Mouse (Mus musculus): ENCODE measurements around the gene Clec16a. TPM values are rescaled to one million over a fixed set of nuclear protein-coding genes. Genes with fewer than 3 reads are reported as not detected.

Gene Clec16a
- total and polyA plus RNA-seq, 3 experiments = 20.0 to 24.2 (median 20.5) TPM

- H3K27ac ChIP-seq (ENCODE audit: insufficient read depth, low read depth) = peak overlapping the region; percentile 97
- TF ChIP-seq NELFE (IDR thresholded peaks at IDR 0.05; ENCODE audit: low read depth, low read length) (peak; percentile 24; the same call in 1 of the 2 replicates), ZC3H11A (IDR thresholded peaks at IDR 0.05; ENCODE audit: low read depth, low read length) (no peak), USF2 (conservative IDR thresholded peaks at IDR 0.05; ENCODE audit: low read depth, low read length) (no peak), MAX (IDR thresholded peaks at IDR 0.05; ENCODE audit: low read length) (no peak; the same call in none of the 2 replicates), NRF1 (IDR thresholded peaks at IDR 0.05; ENCODE audit: low read depth, low read length) (0 out of 2 replicates have a peak, but pooled peaks have one; percentile 28), MAFK (IDR thresholded peaks at IDR 0.05; ENCODE audit: insufficient replicate concordance, low read length) (peak; percentile 88), RCOR1 (conservative IDR thresholded peaks at IDR 0.05; ENCODE audit: low read depth, low read length) (peak; percentile 90), SIN3A (IDR thresholded peaks at IDR 0.05; ENCODE audit: low read length) (peak; percentile 92), MXI1 (IDR thresholded peaks at IDR 0.05; ENCODE audit: low read depth, low read length) (no peak; the same call in 1 of the 2 replicates), GABPA (IDR thresholded peaks at IDR 0.05; ENCODE audit: insufficient replicate concordance, low read depth, low read length) (no peak), JUN (IDR thresholded peaks at IDR 0.05; ENCODE audit: insufficient read depth, low read depth, low read length) (peak; percentile 69; the same call in 1 of the 2 replicates), KAT2A (IDR thresholded peaks at IDR 0.05; ENCODE audit: insufficient replicate concordance, low read length) (0 out of 2 replicates have a peak, but pooled peaks have one; percentile 54), MYC (IDR thresholded peaks at IDR 0.05; ENCODE audit: low read depth, low read length) (peak; percentile 37; the same call in 1 of the 2 replicates), SMC3 (IDR thresholded peaks at IDR 0.05; ENCODE audit: low read depth, low read length) (peak; percentile 19), MAZ (IDR thresholded peaks at IDR 0.05; ENCODE audit: low read depth, low read length) (peak; percentile 94), USF1 (IDR thresholded peaks at IDR 0.05; ENCODE audit: low read depth, low read length) (no peak), BHLHE40 (IDR thresholded peaks at IDR 0.05; ENCODE audit: low read depth, low read length) (peak; percentile 90), HCFC1 (IDR thresholded peaks at IDR 0.05; ENCODE audit: low read depth, low read length) (peak; percentile 35; the same call in 1 of the 2 replicates), UBTF (IDR thresholded peaks at IDR 0.05; ENCODE audit: low read depth, low read length) (peak; percentile 84; the same call in 1 of the 2 replicates), ELF1 (IDR thresholded peaks at IDR 0.05; ENCODE audit: low read depth, low read length) (no peak), POLR2A (IDR thresholded peaks at IDR 0.05; ENCODE audit: low read depth, low read length) (peak; percentile 52), ZKSCAN1 (IDR thresholded peaks at IDR 0.05; ENCODE audit: borderline replicate concordance, low read depth, low read length) (no peak; the same call in 1 of the 2 replicates), MEF2A (IDR thresholded peaks at IDR 0.05; ENCODE audit: borderline replicate concordance, low read depth, low read length) (peak; percentile 91), CTCF (conservative IDR thresholded peaks at IDR 0.05 in 1 of 2, IDR thresholded peaks at IDR 0.05 in 1 of 2; ENCODE audit: low read depth in 2 of 2, low read length in 2 of 2) (no peak), PAX5 (IDR thresholded peaks at IDR 0.05; ENCODE audit: low read length) (no peak), TBP (conservative IDR thresholded peaks at IDR 0.05; ENCODE audit: low read depth, low read length) (0 out of 2 replicates have a peak, but pooled peaks have one; percentile 27), EP300 (IDR thresholded peaks at IDR 0.05; ENCODE audit: low read length) (peak; percentile 78), E2F4 (IDR thresholded peaks at IDR 0.05; ENCODE audit: insufficient replicate concordance, low read depth, low read length) (peak; percentile 37; the same call in 1 of the 2 replicates), POLR2AphosphoS2 (IDR thresholded peaks at IDR 0.05; ENCODE audit: low read depth, low read length) (no peak; the same call in none of the 2 replicates), JUND (conservative IDR thresholded peaks at IDR 0.05; ENCODE audit: low read depth, low read length) (peak; percentile 65; the same call in 1 of the 2 replicates), IRF4 (IDR thresholded peaks at IDR 0.05; ENCODE audit: low read depth, low read length) (peak; percentile 65), CHD2 (IDR thresholded peaks at IDR 0.05; ENCODE audit: low read length) (peak; percentile 27; the same call in 1 of the 2 replicates), ZMIZ1 (IDR thresholded peaks at IDR 0.05; ENCODE audit: low read depth, low read length) (no peak; the same call in 1 of the 2 replicates), TCF12 (IDR thresholded peaks at IDR 0.05; ENCODE audit: low read depth, low read length) (peak; percentile 94), ZNF384 (IDR thresholded peaks at IDR 0.05; ENCODE audit: low read depth, low read length) (peak; percentile 97), CHD1 (IDR thresholded peaks at IDR 0.05; ENCODE audit: low read depth, low read length) (peak; percentile 87), RAD21 (IDR thresholded peaks at IDR 0.05; ENCODE audit: low read depth, low read length) (no peak; the same call in none of the 2 replicates), ETS1 (conservative IDR thresholded peaks at IDR 0.05; ENCODE audit: low read depth, low read length) (peak; percentile 97)
- no peaks in the 10 kb centered on the region for H3K27me3 ChIP-seq (replicated peaks)
- peaks cover 16% of the 10 kb centered on the region for H3K79me2 ChIP-seq (replicated peaks; ENCODE audit: control insufficient read depth, extremely low read depth, insufficient read depth, poor library complexity, severe bottlenecking)
- in situ Hi-C loops (cut with MboI; ENCODE audit: low pct_ligation_motif_present, low pct_unique_long_range_greater_than_20kb, low sequenced_read_pairs) (loop anchor here (5.0 kb wide), 1 partner anchor 35 kb away; no protein-coding TSS in a partner anchor), dilution Hi-C loops (cut with MboI; ENCODE audit: extremely low pct_ligation_motif_present, extremely low pct_unique_long_range_greater_than_20kb, low sequenced_read_pairs) (no loop called here)
- no peaks in the 10 kb centered on the region for H3K9me3 ChIP-seq (replicated peaks; ENCODE audit: low read length)
- H3K4me1 ChIP-seq (ENCODE audit: control insufficient read depth in 1 of 2, insufficient read depth in 2 of 2) = peaks cover 22 to 60% of the 10 kb centered on the region in 2 experiments
- peaks cover 0 to 26% of the 10 kb centered on the region in 2 experiments for H3K36me3 ChIP-seq (replicated peaks in 1 of 2; ENCODE audit: control insufficient read depth in 1 of 2, insufficient read depth in 1 of 2, low read length in 1 of 2)
- peak overlapping the region; percentile 84 to 99 (median 96) for H3K4me3 ChIP-seq (replicated peaks in 1 of 3; ENCODE audit: low read depth in 2 of 3, low read length in 2 of 3, poor library complexity in 1 of 3)
- peak; percentile 95 for DNase-seq (ENCODE audit: extremely low read depth)
- H3K9ac ChIP-seq (ENCODE audit: insufficient read depth, low read depth) = peak overlapping the region; percentile 89
- peak overlapping the region; percentile 52 for H3K4me2 ChIP-seq (ENCODE audit: insufficient read depth, low read depth, poor library complexity, severe bottlenecking)
Measured at GRCm38 (mm10) chr16:10781862-10782371, 236.8 kb downstream of the Clec16a start.
